Mouse (Mus musculus): ENCODE results near the gene Rapgef5. TPM values are rescaled to one million over a fixed set of nuclear protein-coding genes. Genes with fewer than 3 reads are reported as not detected.

Rapgef5 gene
- total and polyA plus RNA-seq, 3 experiments: not detected

GRCm38 (mm10) chr12:117709280-117709679 is 193.0 kb downstream of the Rapgef5 start:
- H3K4me3 ChIP-seq (ENCODE audit: control insufficient read depth in 1 of 2, insufficient read depth in 1 of 2, low read depth in 2 of 2, low read length in 2 of 2): no peak overlapping the region
- no peak overlapping the region for H3K9ac ChIP-seq (ENCODE audit: control insufficient read depth, low read depth, low read length, poor library complexity, severe bottlenecking)
- no peaks in the 10 kb centered on the region for H3K79me2 ChIP-seq (ENCODE audit: control insufficient read depth, insufficient read depth, low read length, poor library complexity)
- 0 out of 4 replicates have a peak, but pooled peaks cover 0 to 1% of the 10 kb centered on the region in 2 experiments for H3K27me3 ChIP-seq (ENCODE audit: control insufficient read depth in 1 of 2, insufficient read depth in 2 of 2, low read length in 2 of 2)
- no peak overlapping the region for H3K27ac ChIP-seq (ENCODE audit: control insufficient read depth, low read depth, low read length)
- no peaks in the 10 kb centered on the region for H3K4me1 ChIP-seq (ENCODE audit: control insufficient read depth in 1 of 2, insufficient read depth in 2 of 2, low read length in 2 of 2)
- TF ChIP-seq KAT2A (conservative IDR thresholded peaks at IDR 0.05; ENCODE audit: low read depth, low read length) (no peak), TCF12 (IDR thresholded peaks at IDR 0.05; ENCODE audit: low read depth, low read length) (no peak), EP300 (IDR thresholded peaks at IDR 0.05; ENCODE audit: low read depth in 1 of 2, low read length in 2 of 2) (no peak), POLR2AphosphoS5 (IDR thresholded peaks at IDR 0.05; ENCODE audit: borderline replicate concordance, low read depth, low read length) (no peak), JUND (IDR thresholded peaks at IDR 0.05; ENCODE audit: low read depth, low read length) (no peak), GABPA (IDR thresholded peaks at IDR 0.05; ENCODE audit: low read depth, low read length) (no peak), MAFK (IDR thresholded peaks at IDR 0.05; ENCODE audit: borderline replicate concordance, low read depth, low read length) (no peak), NELFE (IDR thresholded peaks at IDR 0.05; ENCODE audit: low read depth, low read length) (no peak), ZMIZ1 (IDR thresholded peaks at IDR 0.05; ENCODE audit: low read depth, low read length) (no peak), NRF1 (IDR thresholded peaks at IDR 0.05; ENCODE audit: insufficient read depth, low read depth, low read length, poor library complexity, severe bottlenecking) (no peak), CTCF (IDR thresholded peaks at IDR 0.05 in 2 of 3, conservative IDR thresholded peaks at IDR 0.05 in 1 of 3; ENCODE audit: control insufficient read depth in 1 of 3, insufficient read depth in 1 of 3, low read depth in 2 of 3, low read length in 3 of 3, poor library complexity in 1 of 3, severe bottlenecking in 1 of 3) (no peak), UBTF (IDR thresholded peaks at IDR 0.05; ENCODE audit: borderline replicate concordance, insufficient read depth, low read depth, low read length) (no peak), MEF2A (IDR thresholded peaks at IDR 0.05; ENCODE audit: extremely low read depth, insufficient replicate concordance, low read depth, low read length, poor library complexity, severe bottlenecking) (no peak), MXI1 (IDR thresholded peaks at IDR 0.05; ENCODE audit: low read depth, low read length) (no peak), POLR2A (IDR thresholded peaks at IDR 0.05; ENCODE audit: control insufficient read depth in 1 of 2, insufficient read depth in 1 of 2, low read depth in 1 of 2, low read length in 2 of 2, poor library complexity in 1 of 2) (no peak)
- DNase-seq (ENCODE audit: low read depth, low spot score): no peak
- H3K9me3 ChIP-seq (replicated peaks; ENCODE audit: insufficient read depth, low read length): no peaks in the 10 kb centered on the region
- no peaks in the 10 kb centered on the region for H3K36me3 ChIP-seq (ENCODE audit: control insufficient read depth in 1 of 2, insufficient read depth in 2 of 2, low read length in 2 of 2)

- Histone ChIP-seq H3K4me1 (ENCODE audit: control insufficient read depth in 1 of 2, insufficient read depth in 2 of 2, low read length in 2 of 2) (no peaks in the 10 kb centered on the region), H3K4me3 (ENCODE audit: control insufficient read depth in 1 of 2, insufficient read depth in 1 of 2, low read depth in 2 of 2, low read length in 2 of 2) (no peak overlapping the region), H3K9ac (ENCODE audit: control insufficient read depth, low read depth, low read length, poor library complexity, severe bottlenecking) (no peak overlapping the region), H3K27me3 (ENCODE audit: control insufficient read depth in 1 of 2, insufficient read depth in 2 of 2, low read length in 2 of 2) (0 out of 4 replicates have a peak, but pooled peaks cover 0 to 1% of the 10 kb centered on the region in 2 experiments), H3K79me2 (ENCODE audit: control insufficient read depth, insufficient read depth, low read length, poor library complexity) (no peaks in the 10 kb centered on the region), H3K9me3 (replicated peaks; ENCODE audit: insufficient read depth, low read length) (no peaks in the 10 kb centered on the region), H3K36me3 (ENCODE audit: control insufficient read depth in 1 of 2, insufficient read depth in 2 of 2, low read length in 2 of 2) (no peaks in the 10 kb centered on the region), H3K27ac (ENCODE audit: control insufficient read depth, low read depth, low read length) (no peak overlapping the region)
- no peak for DNase-seq (ENCODE audit: low read depth, low spot score)
- TF ChIP-seq MAX (IDR thresholded peaks at IDR 0.05; ENCODE audit: low read length): no peak
- TF ChIP-seq UBTF (IDR thresholded peaks at IDR 0.05; ENCODE audit: borderline replicate concordance, insufficient read depth, low read depth, low read length): no peak
- no peak for TF ChIP-seq MAZ (IDR thresholded peaks at IDR 0.05; ENCODE audit: low read depth, low read length)
These were observed 196.2 kb downstream of the Rapgef5 start for GRCm38 (mm10) chr12:117712474-117712873.

Measured in MEL (cell line).